Mouse (Mus musculus): ENCODE measurements around the gene Tcea3. TPM values are rescaled to one million over a fixed set of nuclear protein-coding genes. Genes with fewer than 3 reads are reported as not detected.

Tcea3 gene
- total and polyA plus RNA-seq, 2 experiments from 2014 or later = 0.66 to 3.1 TPM

- WGBS = 85% methylated on average over 23 of the region's 23 CpGs
- Histone ChIP-seq H3K36me3 (ENCODE audit: insufficient read depth, low read length) (no peaks in the 10 kb centered on the region), H3K27ac (ENCODE audit: low read depth, low read length) (peak overlapping the region; percentile 8)
Observed at GRCm38 (mm10) chr4:136224677-136225460, 22.7 kb upstream of the Tcea3 start.

DNA sequence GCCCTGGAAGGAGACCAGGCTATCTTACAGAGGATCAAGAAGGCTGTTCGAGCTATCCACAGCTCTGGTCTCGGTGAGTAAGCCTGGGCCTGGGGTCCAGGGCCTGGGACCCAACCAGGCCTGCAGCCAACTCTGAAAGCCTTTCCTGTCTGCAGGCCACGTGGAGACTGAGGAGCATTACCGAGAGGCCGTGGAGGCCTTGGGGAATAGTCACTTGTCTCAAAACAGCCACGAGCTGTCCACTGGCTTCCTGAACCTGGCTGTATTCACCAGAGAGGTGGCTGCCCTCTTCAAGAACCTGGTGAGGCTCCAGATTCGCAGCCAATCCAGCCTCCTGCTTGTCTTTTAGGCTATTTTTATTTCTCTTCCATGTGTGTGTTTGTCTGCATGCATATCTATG lies 20.1 kb upstream of the Tcea3 start:
- Histone ChIP-seq H3K9me3 (ENCODE audit: low read length) (no peaks in the 10 kb centered on the region), H3K27ac (ENCODE audit: low read depth, low read length) (no peak overlapping the region), H3K4me1 (ENCODE audit: insufficient read depth, low read length) (peaks cover 9% of the 10 kb centered on the region), H3K4me3 (ENCODE audit: low read depth, low read length) (no peak overlapping the region), H3K9ac (replicated peaks; ENCODE audit: low read length, poor library complexity, severe bottlenecking) (no peak overlapping the region), H3K27me3 (ENCODE audit: insufficient read depth, low read length) (no peaks in the 10 kb centered on the region), H3K36me3 (ENCODE audit: insufficient read depth, low read length) (no peaks in the 10 kb centered on the region), H3K4me2 (ENCODE audit: low read depth, low read length, poor library complexity, severe bottlenecking) (no peak overlapping the region)
- WGBS = 75% methylated on average over 7 of the region's 7 CpGs
- TF ChIP-seq CTCF (IDR thresholded peaks at IDR 0.05) = no peak
- DNase-seq (ENCODE audit: low spot score) (no peak), ATAC-seq (ENCODE audit: low FRiP score) (no peak)

More at GRCm38 (mm10) chr4:136224677-136225460, 22.7 kb upstream of the Tcea3 start:
- H3K27me3 ChIP-seq (ENCODE audit: insufficient read depth, low read length) = no peaks in the 10 kb centered on the region; the same call in 1 of the 2 replicates
- H3K4me3 ChIP-seq (ENCODE audit: low read depth, low read length) = no peak overlapping the region
- H3K9me3 ChIP-seq (ENCODE audit: low read length) = no peaks in the 10 kb centered on the region
- no peak for TF ChIP-seq CTCF (IDR thresholded peaks at IDR 0.05)
- peaks cover 9% of the 10 kb centered on the region for H3K4me1 ChIP-seq (ENCODE audit: insufficient read depth, low read length)
- DNase-seq (ENCODE audit: low spot score) (no peak), ATAC-seq (ENCODE audit: low FRiP score) (no peak)
- no peak overlapping the region for H3K4me2 ChIP-seq (ENCODE audit: low read depth, low read length, poor library complexity, severe bottlenecking)
- H3K9ac ChIP-seq (replicated peaks; ENCODE audit: low read length, poor library complexity, severe bottlenecking) = no peak overlapping the region

DNA sequence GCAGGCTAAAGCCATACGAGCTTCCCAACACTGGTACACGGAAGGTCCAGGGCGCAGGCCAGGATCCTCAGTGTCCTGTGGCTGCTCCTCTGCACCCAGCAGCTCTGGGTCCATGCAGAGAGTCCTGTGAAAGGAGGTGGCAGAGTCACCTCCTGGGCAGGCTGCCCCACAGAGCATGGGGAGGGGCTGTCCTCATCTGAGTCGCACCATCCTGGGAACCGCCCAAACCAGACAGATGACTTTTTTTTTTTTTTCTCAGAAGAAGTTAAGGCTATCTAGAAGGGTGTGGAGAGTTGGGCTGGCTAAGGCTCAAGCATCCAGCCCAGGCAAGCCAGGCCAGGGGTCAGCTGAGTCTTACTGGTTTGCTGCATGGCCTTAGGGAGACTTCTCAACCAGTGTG lies 18.9 kb upstream of the Tcea3 start:
- Histone ChIP-seq H3K4me2 (ENCODE audit: low read depth, low read length, poor library complexity, severe bottlenecking) (no peak overlapping the region), H3K9me3 (ENCODE audit: low read length) (no peaks in the 10 kb centered on the region), H3K27me3 (ENCODE audit: insufficient read depth, low read length) (no peaks in the 10 kb centered on the region), H3K4me3 (ENCODE audit: low read depth, low read length) (no peak overlapping the region), H3K27ac (ENCODE audit: low read depth, low read length) (no peak overlapping the region), H3K36me3 (ENCODE audit: insufficient read depth, low read length) (no peaks in the 10 kb centered on the region), H3K4me1 (ENCODE audit: insufficient read depth, low read length) (peaks cover 4% of the 10 kb centered on the region), H3K9ac (replicated peaks; ENCODE audit: low read length, poor library complexity, severe bottlenecking) (no peak overlapping the region)
- no peak for DNase-seq (ENCODE audit: low spot score)
- no peak for ATAC-seq (ENCODE audit: low FRiP score)
- WGBS = 88% methylated on average over 5 of the region's 5 CpGs
- TF ChIP-seq CTCF (IDR thresholded peaks at IDR 0.05) = no peak

- Histone ChIP-seq H3K4me2 (ENCODE audit: low read depth, low read length, poor library complexity, severe bottlenecking) (no peak overlapping the region), H3K9me3 (ENCODE audit: low read length) (no peaks in the 10 kb centered on the region), H3K36me3 (ENCODE audit: insufficient read depth, low read length) (no peaks in the 10 kb centered on the region; the same call in 1 of the 2 replicates), H3K9ac (replicated peaks; ENCODE audit: low read length, poor library complexity, severe bottlenecking) (no peak overlapping the region), H3K4me1 (ENCODE audit: insufficient read depth, low read length) (no peaks in the 10 kb centered on the region), H3K4me3 (ENCODE audit: low read depth, low read length) (no peak overlapping the region), H3K27me3 (ENCODE audit: insufficient read depth, low read length) (peaks cover 10% of the 10 kb centered on the region; the same call in 1 of the 2 replicates), H3K27ac (ENCODE audit: low read depth, low read length) (no peak overlapping the region)
- DNase-seq (ENCODE audit: low spot score) = no peak
- ATAC-seq (ENCODE audit: low FRiP score) = no peak
- 35% methylated on average over 13 of the region's 13 CpGs for WGBS
- no peak for TF ChIP-seq CTCF (IDR thresholded peaks at IDR 0.05)
Observed at GRCm38 (mm10) chr4:136238669-136239068, 8.9 kb upstream of the Tcea3 start.

GRCm38 (mm10) chr4:136239111-136239510 lies 8.4 kb upstream of the Tcea3 start:
- Histone ChIP-seq H3K27me3 (ENCODE audit: insufficient read depth, low read length) (peaks cover 10% of the 10 kb centered on the region; the same call in 1 of the 2 replicates), H3K4me1 (ENCODE audit: insufficient read depth, low read length) (no peaks in the 10 kb centered on the region), H3K9me3 (ENCODE audit: low read length) (no peaks in the 10 kb centered on the region), H3K36me3 (ENCODE audit: insufficient read depth, low read length) (no peaks in the 10 kb centered on the region; the same call in 1 of the 2 replicates), H3K4me3 (ENCODE audit: low read depth, low read length) (no peak overlapping the region), H3K27ac (ENCODE audit: low read depth, low read length) (no peak overlapping the region), H3K4me2 (ENCODE audit: low read depth, low read length, poor library complexity, severe bottlenecking) (no peak overlapping the region), H3K9ac (replicated peaks; ENCODE audit: low read length, poor library complexity, severe bottlenecking) (no peak overlapping the region)
- no peak for TF ChIP-seq CTCF (IDR thresholded peaks at IDR 0.05)
- ATAC-seq (ENCODE audit: low FRiP score) (no peak), DNase-seq (ENCODE audit: low spot score) (no peak)
- 83% methylated on average over 9 of the region's 9 CpGs for WGBS

- Histone ChIP-seq H3K4me2 (ENCODE audit: low read depth, low read length, poor library complexity, severe bottlenecking) (no peak overlapping the region), H3K27me3 (ENCODE audit: insufficient read depth, low read length) (peaks cover 10% of the 10 kb centered on the region; the same call in 1 of the 2 replicates), H3K9ac (replicated peaks; ENCODE audit: low read length, poor library complexity, severe bottlenecking) (no peak overlapping the region), H3K4me1 (ENCODE audit: insufficient read depth, low read length) (no peaks in the 10 kb centered on the region), H3K9me3 (ENCODE audit: low read length) (no peaks in the 10 kb centered on the region), H3K4me3 (ENCODE audit: low read depth, low read length) (no peak overlapping the region), H3K36me3 (ENCODE audit: insufficient read depth, low read length) (no peaks in the 10 kb centered on the region; the same call in 1 of the 2 replicates), H3K27ac (ENCODE audit: low read depth, low read length) (no peak overlapping the region)
- peak; percentile 83 for DNase-seq (ENCODE audit: low spot score)
- 0 out of 2 replicates have a peak, but pooled peaks have one; percentile 27 for ATAC-seq (ENCODE audit: low FRiP score)
- 27% methylated on average over 8 of the region's 8 CpGs for WGBS
- TF ChIP-seq CTCF (IDR thresholded peaks at IDR 0.05) = peak; percentile 77
Observed at GRCm38 (mm10) chr4:136239622-136240021, 7.9 kb upstream of the Tcea3 start.

Measured in midbrain, postnatal 0 days (tissue).